Mouse (Mus musculus): Measurements from ENCODE around the gene Gm20671. TPM values are rescaled to one million over a fixed set of nuclear protein-coding genes. Genes with fewer than 3 reads are reported as not detected.

Gm20671 gene
- total RNA-seq, 2 experiments from 2014 or later = not detected

DNA sequence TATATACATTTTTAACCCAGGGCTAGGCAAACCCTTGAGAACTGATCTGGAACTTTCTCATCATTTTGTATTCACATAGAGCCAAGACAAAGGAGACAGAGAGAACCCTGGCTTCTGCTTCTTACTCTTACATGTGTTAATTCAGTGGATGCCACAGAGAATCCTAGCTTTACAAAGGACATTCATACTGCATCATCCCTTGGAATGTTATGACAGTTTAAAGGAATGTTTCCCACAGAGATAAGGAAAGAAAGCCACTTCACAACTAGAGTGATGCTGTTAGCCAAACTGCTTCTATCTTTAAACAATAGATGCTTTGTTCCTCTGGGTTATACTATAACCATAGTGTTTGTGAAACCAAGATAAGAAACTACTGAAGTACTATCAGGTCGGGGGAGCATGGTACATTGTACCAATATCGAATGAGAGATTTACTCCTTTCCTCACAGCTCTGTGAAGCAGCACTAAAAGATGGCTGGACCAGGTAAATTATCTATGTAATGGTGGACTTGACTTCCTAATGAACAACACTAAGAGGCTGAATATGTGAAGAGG, 120.6 kb downstream of the Gm20671 start:
- no peak for TF ChIP-seq CTCF (IDR thresholded peaks at IDR 0.05)
- H3K4me3 ChIP-seq = no peak overlapping the region
- DNase-seq (ENCODE audit: extremely low spot score in 1 of 2, low spot score in 2 of 2) = no peak
- intact Hi-C loops (cut with DNase I) = loop anchor here (5.0 kb wide), 1 partner anchor 114 kb away; no protein-coding TSS in a partner anchor
- H3K27ac ChIP-seq = no peak overlapping the region

DNA sequence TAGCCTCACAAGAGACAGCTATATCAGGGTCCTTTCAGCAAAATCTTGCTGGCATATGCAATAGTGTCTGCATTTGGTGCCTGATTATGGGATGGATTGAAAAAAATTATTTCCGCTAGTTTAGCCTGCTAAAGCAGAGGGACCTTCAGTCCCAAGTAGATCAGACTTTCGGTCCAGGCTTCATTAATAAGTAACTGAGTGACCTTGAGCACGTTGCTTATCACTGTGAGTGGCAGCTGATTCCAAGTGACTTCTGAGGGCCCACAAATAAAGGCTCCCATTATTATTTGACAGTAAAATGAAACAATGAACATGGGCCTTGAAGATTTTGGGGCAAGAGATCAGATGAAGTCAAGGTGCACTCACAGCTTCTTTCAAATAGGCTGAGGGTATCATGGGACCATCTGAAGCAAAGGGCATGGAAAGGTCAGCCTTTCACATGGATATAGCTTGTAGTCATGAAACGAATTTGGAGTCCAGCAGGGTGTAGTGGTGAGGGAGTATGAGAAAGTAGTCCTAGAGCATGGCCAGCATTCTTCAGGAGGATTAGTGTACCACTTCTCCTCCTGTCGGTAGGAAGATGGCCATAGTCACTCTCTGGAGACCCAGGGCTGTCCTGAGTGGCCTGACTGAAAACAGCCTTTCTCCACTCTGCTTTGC, 129.6 kb downstream of the Gm20671 start:
- DNase-seq (ENCODE audit: extremely low spot score in 1 of 2, low spot score in 2 of 2) = no peak
- intact Hi-C loops (cut with DNase I) = no loop called here
- no peak overlapping the region for H3K4me3 ChIP-seq
- no peak for TF ChIP-seq CTCF (IDR thresholded peaks at IDR 0.05)
- H3K27ac ChIP-seq = no peak overlapping the region

DNA sequence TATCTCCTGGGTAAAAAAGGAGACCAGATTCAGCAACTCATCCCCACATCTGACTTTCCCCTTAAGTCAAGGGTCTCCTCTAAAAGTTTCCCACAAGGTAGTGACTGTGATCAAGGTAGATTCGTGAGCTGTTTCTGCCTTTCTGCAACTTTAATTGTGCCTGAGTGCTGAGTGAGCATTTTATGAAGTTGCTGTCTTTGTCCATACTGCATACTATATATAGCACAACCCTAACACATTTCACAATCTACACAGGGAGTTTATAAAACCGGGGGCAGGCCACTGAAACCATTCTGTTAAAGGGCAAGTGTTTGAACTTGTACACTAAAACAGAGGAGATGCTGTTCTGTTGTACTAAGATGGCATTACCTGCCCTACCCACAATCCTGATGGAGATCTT, 133.5 kb downstream of the Gm20671 start:
- intact Hi-C loops (cut with DNase I) = no loop called here
- no peak for TF ChIP-seq CTCF (IDR thresholded peaks at IDR 0.05)
- no peak overlapping the region for H3K27ac ChIP-seq
- no peak for DNase-seq (ENCODE audit: extremely low spot score in 1 of 2, low spot score in 2 of 2)
- no peak overlapping the region for H3K4me3 ChIP-seq

Other genes starting within 250 kb of the Gm20671 start
- 10 to 100 TPM; 12.5 to 13.6 TPM for gene Yes1, start 215.9 kb downstream of the Gm20671 start, total RNA-seq (2021)
- 10 to 100 TPM; 63.6 to 64.3 TPM for gene Pisd, start 41.5 kb downstream of the Gm20671 start, total RNA-seq (2021)
- 10 to 100 TPM; 38.1 to 42.0 TPM for gene Prr14l, start 27.1 kb upstream of the Gm20671 start, total RNA-seq (2021)
- 10 to 100 TPM; 67.7 to 69.6 TPM for gene Depdc5, start 36.6 kb upstream of the Gm20671 start, total RNA-seq (2021)
- gene Ywhah, start 191.7 kb upstream of the Gm20671 start, total RNA-seq (2021) = 1,000 to 10,000 TPM; 1,061 to 1,220 TPM